Mouse (Mus musculus) G1E (cell line): ENCODE data around the gene Lcor.

Experiments used
- CTCF ChIP-seq: IDR thresholded peaks from 2 replicates; pipeline ENCODE4 v1.5.1; 2012; ENCODE audit warnings: low read depth, low read length, inconsistent platforms, mixed read lengths
- GATA1 ChIP-seq: IDR thresholded peaks from 2 replicates; pipeline ENCODE4 v1.6.1; 2012; ENCODE audit warnings: borderline replicate concordance, low read length, inconsistent platforms, mixed read lengths
- GATA2 ChIP-seq: IDR thresholded peaks from 2 replicates; pipeline ENCODE4 v1.6.1; 2012; ENCODE audit warnings: low read depth, low read length, inconsistent platforms, borderline replicate concordance
- POLR2AphosphoS5 ChIP-seq: IDR thresholded peaks from 2 replicates; pipeline ENCODE4 v1.6.1; 2012; ENCODE audit warnings: low read depth, low read length, inconsistent platforms; ENCODE audit not compliant: insufficient replicate concordance
- TAL1 ChIP-seq: conservative IDR thresholded peaks from 2 replicates; pipeline ENCODE4 v1.6.1; 2012; ENCODE audit warnings: low read depth, low read length, inconsistent platforms, mixed read lengths

- TF ChIP-seq CTCF (no peak), GATA1 (no peak), TAL1 (no peak), POLR2AphosphoS5 (no peak), GATA2 (no peak)
These were observed at the start of gene Lcor for GRCm38 (mm10) chr19:41482190-41482908.
